Mouse (Mus musculus): ENCODE measurements at regions not wholly inside any gene's neighbourhood (a gene's known extent, or its start where the extent isn't known, plus 50 kb on each side); places are given as distances from the start of the nearest gene placed in this dataset.

DNA sequence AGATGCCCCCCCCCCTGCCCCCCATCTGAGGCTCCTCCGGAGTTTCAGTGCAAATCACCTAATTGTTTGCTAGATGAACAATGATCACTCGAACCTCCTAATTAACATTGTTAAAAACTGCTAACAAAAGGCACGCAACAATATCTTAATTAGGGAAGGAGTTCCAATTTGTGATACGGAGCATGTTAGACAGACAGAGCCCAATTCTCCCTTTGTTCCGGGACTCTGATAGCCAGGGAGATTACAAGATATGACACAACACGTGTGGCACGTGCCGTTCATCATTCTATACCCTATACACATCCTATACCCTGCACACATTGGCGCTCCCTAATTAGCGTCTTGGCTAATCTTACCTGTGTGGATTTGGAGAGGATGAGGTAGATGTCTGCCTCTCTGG is 237.5 kb downstream of the Cd83 start:
- TF ChIP-seq CTCF (IDR thresholded peaks at IDR 0.05; ENCODE audit: low read depth), result no peak
- no peak for TF ChIP-seq EP300 (optimal IDR thresholded peaks at IDR 0.05)

Data from stomach, postnatal 0 days (tissue).